Mouse (Mus musculus): ENCODE data around the gene Mtf1. TPM values are rescaled to one million over a fixed set of nuclear protein-coding genes. Genes with fewer than 3 reads are reported as not detected.

Gene Mtf1
- polyA plus RNA-seq, 1 experiment from 2014 or later = 15.7 TPM

Other genes with a start within 250 kb of the Mtf1 start
- 0.79 and 1.1 TPM in 2 replicates for gene 3100002H09Rik, start 191.3 kb upstream of the Mtf1 start, polyA plus RNA-seq (2015; fragmentation: Nextera tagmentation; extraction: Ambion mirVana)
- 14.2 and 19.3 TPM in 2 replicates for gene Pou3f1, start 145.3 kb upstream of the Mtf1 start, polyA plus RNA-seq (2015; fragmentation: Nextera tagmentation; extraction: Ambion mirVana)
- gene Utp11, start 108.5 kb upstream of the Mtf1 start, polyA plus RNA-seq (2015; fragmentation: Nextera tagmentation; extraction: Ambion mirVana) = 48.3 and 51.1 TPM in 2 replicates
- 2.8 and 3.0 TPM in 2 replicates for gene Fhl3, start 101.4 kb upstream of the Mtf1 start, polyA plus RNA-seq (2015; fragmentation: Nextera tagmentation; extraction: Ambion mirVana)
- 147 and 153 TPM in 2 replicates for gene Sf3a3, start 87.3 kb upstream of the Mtf1 start, polyA plus RNA-seq (2015; fragmentation: Nextera tagmentation; extraction: Ambion mirVana)
- 25.4 and 30.4 TPM in 2 replicates for gene Inpp5b, start 60.3 kb upstream of the Mtf1 start, polyA plus RNA-seq (2015; fragmentation: Nextera tagmentation; extraction: Ambion mirVana)
- gene Yrdc, start 48.6 kb downstream of the Mtf1 start, polyA plus RNA-seq (2015; fragmentation: Nextera tagmentation; extraction: Ambion mirVana) = 42.8 and 45.1 TPM in 2 replicates
- gene 1110065P20Rik, start 49.1 kb downstream of the Mtf1 start, polyA plus RNA-seq (2015; fragmentation: Nextera tagmentation; extraction: Ambion mirVana) = 70.6 and 77.5 TPM in 2 replicates
- gene Maneal, start 60.1 kb downstream of the Mtf1 start, polyA plus RNA-seq (2015; fragmentation: Nextera tagmentation; extraction: Ambion mirVana) = 7.3 and 9.5 TPM in 2 replicates
- 10.0 and 13.4 TPM in 2 replicates for gene Epha10, start 78.8 kb downstream of the Mtf1 start, polyA plus RNA-seq (2015; fragmentation: Nextera tagmentation; extraction: Ambion mirVana)
- gene 9930104L06Rik, start 134.9 kb downstream of the Mtf1 start, polyA plus RNA-seq (2015; fragmentation: Nextera tagmentation; extraction: Ambion mirVana) = 14.8 and 21.6 TPM in 2 replicates
- gene Cdca8, start 137.2 kb downstream of the Mtf1 start, polyA plus RNA-seq (2015; fragmentation: Nextera tagmentation; extraction: Ambion mirVana) = 76.4 and 77.6 TPM in 2 replicates
- 3.5 and 7.6 TPM in 2 replicates for gene Rspo1, start 184.3 kb downstream of the Mtf1 start, polyA plus RNA-seq (2015; fragmentation: Nextera tagmentation; extraction: Ambion mirVana)
- 94.8 and 99.1 TPM in 2 replicates for gene Gnl2, start 214.5 kb downstream of the Mtf1 start, polyA plus RNA-seq (2015; fragmentation: Nextera tagmentation; extraction: Ambion mirVana)